Mouse (Mus musculus): ENCODE measurements at regions not wholly inside any gene's neighbourhood (a gene's known extent, or its start where the extent isn't known, plus 50 kb on each side); places are given as distances from the start of the nearest gene placed in this dataset.

- no peak for DNase-seq (ENCODE audit: low spot score)
Observed at GRCm38 (mm10) chr2:9795401-9795800, 85.7 kb upstream of the 4930412O13Rik start.

- no peak for DNase-seq (ENCODE audit: low spot score)
Observed at GRCm38 (mm10) chr2:9801484-9801883, 79.6 kb upstream of the 4930412O13Rik start.

GRCm38 (mm10) chr2:9804306-9804705 is 76.7 kb upstream of the 4930412O13Rik start:
- no peak for DNase-seq (ENCODE audit: low spot score)

GRCm38 (mm10) chr2:9805590-9805989 is 75.5 kb upstream of the 4930412O13Rik start:
- DNase-seq (ENCODE audit: low spot score) = no peak
